Mouse (Mus musculus): Measurements from ENCODE around the gene C1qbp. TPM values are rescaled to one million over a fixed set of nuclear protein-coding genes. Genes with fewer than 3 reads are reported as not detected.
A peak's percentile ranks its signal among the peaks of the same experiment; 100 is the strongest.

Gene C1qbp
- total and polyA plus RNA-seq, 2 experiments from 2014 or later, result 21.9 to 194 TPM

DNA sequence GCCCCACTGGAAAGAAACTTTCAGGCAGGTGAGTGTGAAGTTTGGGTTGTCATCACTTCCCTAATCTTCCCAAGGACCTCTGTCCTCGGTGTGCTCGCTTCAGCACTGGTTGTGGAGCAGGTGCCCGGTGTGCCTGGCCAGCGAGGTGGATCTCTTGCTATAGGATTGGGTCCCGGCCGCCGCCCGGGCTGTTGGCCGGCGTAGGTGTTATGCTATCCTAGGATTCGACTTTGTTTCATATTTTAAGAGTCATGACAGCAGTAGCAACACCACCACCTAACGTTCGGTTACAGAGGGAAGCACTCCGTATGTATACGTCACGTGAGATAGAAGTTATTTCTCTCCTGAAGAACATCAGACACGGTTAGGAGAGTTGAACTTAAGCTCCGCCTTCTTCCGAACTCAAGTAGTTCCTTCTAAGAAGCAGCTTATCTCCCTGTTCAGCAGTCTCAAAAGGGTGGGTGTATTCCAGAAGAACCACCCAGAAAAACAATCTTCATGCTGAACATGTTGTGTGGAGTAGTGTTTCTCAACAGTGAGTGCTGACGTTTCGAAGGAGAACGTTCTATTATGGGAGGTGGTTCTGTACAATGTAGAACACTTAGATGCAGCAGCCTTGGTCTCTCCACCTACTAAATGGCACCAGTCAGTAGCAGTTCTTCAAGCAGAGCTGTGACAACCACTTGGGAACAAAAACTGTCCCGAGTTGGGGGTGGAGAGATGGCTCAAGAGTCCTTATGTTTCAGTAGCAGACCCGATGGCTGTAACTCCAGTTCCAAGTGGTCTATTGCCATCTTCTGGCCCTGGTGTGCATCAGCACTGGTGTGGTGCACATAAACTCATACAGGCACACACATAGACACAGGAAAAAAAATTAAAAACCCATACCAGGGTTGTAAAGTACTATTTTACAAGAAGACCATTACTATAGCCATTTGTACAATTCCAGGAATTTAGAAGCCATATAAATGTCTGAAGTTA, 12.0 kb downstream of the C1qbp start:
- peak; percentile 57 for TF ChIP-seq CTCF (IDR thresholded peaks at IDR 0.05)
- Histone ChIP-seq H3K9ac (replicated peaks; ENCODE audit: low read length, poor library complexity, severe bottlenecking) (peak overlapping the region; percentile 59), H3K36me3 (ENCODE audit: insufficient read depth, low read length) (peaks cover 15% of the 10 kb centered on the region), H3K4me3 (ENCODE audit: low read depth, low read length) (peak overlapping the region; percentile 96), H3K9me3 (ENCODE audit: low read length) (no peaks in the 10 kb centered on the region), H3K27me3 (ENCODE audit: insufficient read depth, low read length) (no peaks in the 10 kb centered on the region), H3K27ac (ENCODE audit: low read depth, low read length) (peak overlapping the region; percentile 74), H3K4me2 (ENCODE audit: low read depth, low read length, poor library complexity, severe bottlenecking) (peak overlapping the region; percentile 88), H3K4me1 (ENCODE audit: insufficient read depth, low read length) (no peaks in the 10 kb centered on the region; the same call in 1 of the 2 replicates)
- DNase-seq (ENCODE audit: low spot score) (peak; percentile 52), ATAC-seq (ENCODE audit: low FRiP score) (peak; percentile 22; the same call in 1 of the 2 replicates)
- 16% methylated on average over 24 of the region's 24 CpGs for WGBS

DNA sequence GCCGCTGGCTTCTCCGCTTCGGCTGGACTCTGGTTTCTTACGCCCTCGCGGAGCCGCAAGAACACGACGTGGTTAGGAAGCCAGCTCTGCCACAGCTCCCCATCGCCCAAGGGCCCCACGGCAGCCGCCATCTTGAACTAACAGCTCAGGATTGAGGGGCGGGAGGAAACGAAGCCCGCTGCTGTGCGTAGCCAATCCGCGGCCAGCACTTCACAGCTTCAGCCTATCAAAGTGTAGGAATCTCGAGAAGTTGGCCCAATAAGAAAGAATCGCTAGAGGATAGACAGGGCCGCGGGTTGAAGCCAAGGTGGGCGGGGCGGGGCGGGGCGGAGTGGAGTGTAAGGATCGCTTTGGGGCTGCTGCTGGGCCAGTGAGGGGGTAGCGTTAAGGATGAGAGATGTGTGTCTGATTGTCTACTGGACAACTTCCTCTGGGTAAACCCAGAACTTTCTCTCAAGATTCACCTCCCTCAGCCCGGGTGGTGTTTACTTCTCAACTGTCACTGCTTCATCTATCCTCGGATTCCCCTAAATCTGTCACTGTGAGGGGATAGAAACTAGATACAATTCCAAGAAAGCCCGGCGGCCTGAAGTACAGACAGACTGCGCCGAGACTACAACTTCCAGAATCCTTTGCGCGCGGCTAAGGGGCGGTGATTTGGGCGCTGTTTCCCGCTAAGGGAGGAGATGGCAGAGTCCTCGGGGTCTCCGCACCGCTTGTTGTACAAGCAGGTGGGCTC, 12.8 kb downstream of the C1qbp start, which contains the start of the genes Nup88 and Rpain:
Gene Nup88 (minus strand): TSS at position 153 of the 739 bp plus-strand sequence.
Gene Rpain (plus strand): TSS at position 393 of the 739 bp plus-strand sequence.
- no peak for TF ChIP-seq CTCF (IDR thresholded peaks at IDR 0.05)
- H3K4me3 ChIP-seq (ENCODE audit: low read depth, low read length), result peak within 1 kb of the TSS; percentile 96
- no peaks in the 10 kb centered on the region for H3K9me3 ChIP-seq (ENCODE audit: low read length)
- peak within 1 kb of the TSS; percentile 93 for H3K9ac ChIP-seq (replicated peaks; ENCODE audit: low read length, poor library complexity, severe bottlenecking)
- peak within 1 kb of the TSS; percentile 91 for H3K27ac ChIP-seq (ENCODE audit: low read depth, low read length)
- WGBS, result under 1% methylated on average over 42 of the region's 43 CpGs
- peak; percentile 98 for DNase-seq (ENCODE audit: low spot score)
- no peaks in the 10 kb centered on the region; the same call in 1 of the 2 replicates for H3K4me1 ChIP-seq (ENCODE audit: insufficient read depth, low read length)
- peak within 1 kb of the TSS; percentile 88 for H3K4me2 ChIP-seq (ENCODE audit: low read depth, low read length, poor library complexity, severe bottlenecking)
- peak; percentile 97 for ATAC-seq (ENCODE audit: low FRiP score)
- H3K27me3 ChIP-seq (ENCODE audit: insufficient read depth, low read length), result no peaks in the 10 kb centered on the region
- peaks cover 20% of the 10 kb centered on the region for H3K36me3 ChIP-seq (ENCODE audit: insufficient read depth, low read length)

GRCm38 (mm10) chr11:70969271-70969794, 13.5 kb downstream of the C1qbp start:
- Histone ChIP-seq H3K9ac (replicated peaks; ENCODE audit: low read length, poor library complexity, severe bottlenecking) (peak overlapping the region; percentile 93), H3K4me3 (ENCODE audit: low read depth, low read length) (peak overlapping the region; percentile 96), H3K36me3 (ENCODE audit: insufficient read depth, low read length) (peaks cover 24% of the 10 kb centered on the region), H3K4me1 (ENCODE audit: insufficient read depth, low read length) (no peaks in the 10 kb centered on the region; the same call in 1 of the 2 replicates), H3K9me3 (ENCODE audit: low read length) (no peaks in the 10 kb centered on the region), H3K4me2 (ENCODE audit: low read depth, low read length, poor library complexity, severe bottlenecking) (peak overlapping the region; percentile 73), H3K27me3 (ENCODE audit: insufficient read depth, low read length) (no peaks in the 10 kb centered on the region), H3K27ac (ENCODE audit: low read depth, low read length) (peak overlapping the region; percentile 91)
- no peak for TF ChIP-seq CTCF (IDR thresholded peaks at IDR 0.05)
- DNase-seq (ENCODE audit: low spot score), result peak; percentile 32
- ATAC-seq (ENCODE audit: low FRiP score), result peak; percentile 18; the same call in 1 of the 2 replicates
- WGBS, result under 1% methylated on average over 25 of the region's 25 CpGs

DNA sequence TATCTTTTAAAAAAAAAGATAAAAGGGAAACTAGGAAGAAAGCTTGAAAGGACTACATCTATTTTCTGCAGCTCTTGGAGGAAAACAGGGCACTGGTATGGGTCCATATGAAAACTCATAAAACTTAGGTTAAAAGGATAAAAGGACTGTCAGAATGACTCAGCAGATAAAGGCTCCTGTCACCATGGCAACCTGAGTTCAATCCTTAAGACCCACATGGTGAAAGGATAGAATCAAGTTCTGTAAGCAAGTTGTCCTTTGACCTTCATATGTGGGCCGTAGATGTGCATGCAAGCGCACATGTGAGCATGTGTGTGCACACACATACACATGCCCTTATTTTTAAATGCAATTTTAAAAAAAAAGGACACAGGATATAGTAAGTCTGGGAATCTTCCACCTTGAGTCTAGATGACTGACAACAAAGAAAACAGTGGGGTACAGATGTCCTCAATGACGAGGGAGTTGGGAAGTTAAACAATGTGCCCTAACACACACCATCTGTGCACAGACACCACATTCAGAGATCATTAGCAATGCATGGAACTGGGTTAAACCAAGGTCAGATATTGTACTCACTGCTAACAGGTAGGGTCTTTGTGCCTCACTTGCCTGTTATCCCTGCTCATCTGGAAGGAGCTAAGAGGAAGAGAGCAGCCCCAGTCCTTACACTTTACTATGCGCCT, 18.5 kb downstream of the C1qbp start:
- no peak overlapping the region for H3K27ac ChIP-seq (ENCODE audit: low read depth, low read length)
- no peaks in the 10 kb centered on the region for H3K9me3 ChIP-seq (ENCODE audit: low read length)
- no peak for ATAC-seq (ENCODE audit: low FRiP score)
- no peaks in the 10 kb centered on the region for H3K27me3 ChIP-seq (ENCODE audit: insufficient read depth, low read length)
- no peaks in the 10 kb centered on the region; the same call in 1 of the 2 replicates for H3K4me1 ChIP-seq (ENCODE audit: insufficient read depth, low read length)
- no peak overlapping the region for H3K4me3 ChIP-seq (ENCODE audit: low read depth, low read length)
- DNase-seq (ENCODE audit: low spot score), result no peak
- H3K4me2 ChIP-seq (ENCODE audit: low read depth, low read length, poor library complexity, severe bottlenecking), result no peak overlapping the region
- 82% methylated on average over 4 of the region's 4 CpGs for WGBS
- H3K9ac ChIP-seq (replicated peaks; ENCODE audit: low read length, poor library complexity, severe bottlenecking), result no peak overlapping the region
- peaks cover 42% of the 10 kb centered on the region for H3K36me3 ChIP-seq (ENCODE audit: insufficient read depth, low read length)
- TF ChIP-seq CTCF (IDR thresholded peaks at IDR 0.05), result no peak

Measured in midbrain, postnatal 0 days (tissue).